Mouse (Mus musculus): Measurements from ENCODE around the gene Nudcd3.

- peak; percentile 93; the same call in 1 of the 2 replicates for TF ChIP-seq CTCF (IDR thresholded peaks at IDR 0.05; ENCODE audit: extremely low read depth, insufficient read depth, insufficient read length, insufficient replicate concordance)
- no peak for TF ChIP-seq POLR2A (IDR thresholded peaks at IDR 0.05; ENCODE audit: low read depth, low read length)
Measured at GRCm38 (mm10) chr11:6187878-6188277, 12.3 kb downstream of the Nudcd3 start.
